Mouse (Mus musculus): ENCODE results near the gene Jchain. TPM values are rescaled to one million over a fixed set of nuclear protein-coding genes. Genes with fewer than 3 reads are reported as not detected.

The Jchain gene
- polyA plus RNA-seq, 1 experiment from 2014 or later, result 0.21 TPM

GRCm38 (mm10) chr5:88542651-88543282 is 15.1 kb upstream of the Jchain start:
- Histone ChIP-seq H3K9ac (ENCODE audit: low read length) (no peak overlapping the region), H3K27me3 (ENCODE audit: control insufficient read depth, insufficient read depth, low read length) (no peaks in the 10 kb centered on the region), H3K36me3 (ENCODE audit: control insufficient read depth, insufficient read depth, low read length) (no peaks in the 10 kb centered on the region), H3K4me2 (ENCODE audit: low read depth) (no peak overlapping the region), H3K27ac (ENCODE audit: low read depth, low read length) (no peak overlapping the region), H3K4me3 (ENCODE audit: low read depth, low read length) (no peak overlapping the region), H3K4me1 (ENCODE audit: control insufficient read depth, insufficient read depth, low read length) (no peaks in the 10 kb centered on the region), H3K9me3 (ENCODE audit: control insufficient read depth, low read length) (no peaks in the 10 kb centered on the region)
- peak; percentile 19 for DNase-seq (ENCODE audit: low spot score)
- no peak for ATAC-seq (ENCODE audit: insufficient read depth, low FRiP score, low TSS enrichment)
- 67% methylated on average over 5 of the region's 5 CpGs for WGBS

DNA sequence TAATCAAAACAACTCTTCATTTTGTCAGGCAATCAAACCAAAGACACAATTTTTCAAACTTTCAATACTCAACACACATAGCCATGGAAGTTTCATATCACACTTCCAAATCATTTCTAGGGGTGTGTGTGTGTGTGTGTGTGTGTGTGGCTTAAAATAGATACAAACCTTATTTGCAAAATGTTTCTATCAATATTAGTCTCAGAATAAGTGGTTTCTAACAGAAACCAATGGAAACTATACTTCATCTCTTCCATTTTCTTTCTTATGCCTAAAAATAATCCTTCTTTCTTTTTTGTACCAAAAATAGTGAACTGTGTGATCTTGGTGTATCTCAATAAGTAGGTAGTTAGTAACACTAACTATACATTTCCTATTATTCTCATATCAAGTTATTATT is 13.2 kb upstream of the Jchain start:
- Histone ChIP-seq H3K4me3 (ENCODE audit: low read depth, low read length) (no peak overlapping the region), H3K27ac (ENCODE audit: low read depth, low read length) (no peak overlapping the region)
- no peak for DNase-seq (ENCODE audit: low spot score)

DNA sequence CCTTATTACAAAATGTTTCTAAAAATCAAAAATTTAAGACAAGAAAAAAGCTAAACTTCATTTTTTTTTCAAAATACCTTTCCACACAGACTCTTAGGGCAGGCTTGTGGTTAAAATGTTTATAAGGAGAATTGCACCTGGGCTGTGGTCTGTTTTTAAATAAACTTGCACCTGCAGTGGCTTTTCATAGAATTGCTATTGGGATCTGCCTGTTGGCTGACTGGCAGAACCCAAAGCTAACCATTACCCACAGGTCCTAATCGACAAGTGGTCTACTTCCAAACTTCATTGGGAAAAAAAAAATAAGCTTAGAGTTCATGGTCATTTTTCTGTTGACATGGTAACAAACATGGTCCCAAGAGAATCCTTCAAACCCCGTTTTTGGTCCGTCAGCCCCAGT is 7.0 kb upstream of the Jchain start:
- Histone ChIP-seq H3K27ac (ENCODE audit: low read depth, low read length) (no peak overlapping the region), H3K36me3 (ENCODE audit: control insufficient read depth, insufficient read depth, low read length) (no peaks in the 10 kb centered on the region), H3K9ac (ENCODE audit: low read length) (no peak overlapping the region), H3K4me1 (ENCODE audit: control insufficient read depth, insufficient read depth, low read length) (no peaks in the 10 kb centered on the region), H3K4me3 (ENCODE audit: low read depth, low read length) (no peak overlapping the region), H3K27me3 (ENCODE audit: control insufficient read depth, insufficient read depth, low read length) (no peaks in the 10 kb centered on the region), H3K9me3 (ENCODE audit: control insufficient read depth, low read length) (no peaks in the 10 kb centered on the region), H3K4me2 (ENCODE audit: low read depth) (no peak overlapping the region)
- DNase-seq (ENCODE audit: low spot score), result no peak
- no peak for ATAC-seq (ENCODE audit: insufficient read depth, low FRiP score, low TSS enrichment)
- 73% methylated on average over 3 of the region's 3 CpGs for WGBS

More for the DNA sequence above, 13.2 kb upstream of the Jchain start:
- no peak for ATAC-seq (ENCODE audit: insufficient read depth, low FRiP score, low TSS enrichment)
- Histone ChIP-seq H3K4me2 (ENCODE audit: low read depth) (no peak overlapping the region), H3K9me3 (ENCODE audit: control insufficient read depth, low read length) (no peaks in the 10 kb centered on the region), H3K36me3 (ENCODE audit: control insufficient read depth, insufficient read depth, low read length) (no peaks in the 10 kb centered on the region), H3K27me3 (ENCODE audit: control insufficient read depth, insufficient read depth, low read length) (no peaks in the 10 kb centered on the region), H3K4me1 (ENCODE audit: control insufficient read depth, insufficient read depth, low read length) (no peaks in the 10 kb centered on the region), H3K9ac (ENCODE audit: low read length) (no peak overlapping the region)

GRCm38 (mm10) chr5:88530908-88531307 is 3.2 kb upstream of the Jchain start:
- ATAC-seq (ENCODE audit: insufficient read depth, low FRiP score, low TSS enrichment) (no peak), DNase-seq (ENCODE audit: low spot score) (no peak)
- H3K4me1 ChIP-seq (ENCODE audit: control insufficient read depth, insufficient read depth, low read length), result no peaks in the 10 kb centered on the region
- H3K4me3 ChIP-seq (ENCODE audit: low read depth, low read length), result no peak overlapping the region
- no peaks in the 10 kb centered on the region for H3K27me3 ChIP-seq (ENCODE audit: control insufficient read depth, insufficient read depth, low read length)
- H3K36me3 ChIP-seq (ENCODE audit: control insufficient read depth, insufficient read depth, low read length), result no peaks in the 10 kb centered on the region
- H3K9ac ChIP-seq (ENCODE audit: low read length), result no peak overlapping the region
- no peaks in the 10 kb centered on the region for H3K9me3 ChIP-seq (ENCODE audit: control insufficient read depth, low read length)
- H3K4me2 ChIP-seq (ENCODE audit: low read depth), result no peak overlapping the region
- no peak overlapping the region for H3K27ac ChIP-seq (ENCODE audit: low read depth, low read length)
- 60% methylated on average over 1 of the region's 1 CpGs for WGBS

DNA sequence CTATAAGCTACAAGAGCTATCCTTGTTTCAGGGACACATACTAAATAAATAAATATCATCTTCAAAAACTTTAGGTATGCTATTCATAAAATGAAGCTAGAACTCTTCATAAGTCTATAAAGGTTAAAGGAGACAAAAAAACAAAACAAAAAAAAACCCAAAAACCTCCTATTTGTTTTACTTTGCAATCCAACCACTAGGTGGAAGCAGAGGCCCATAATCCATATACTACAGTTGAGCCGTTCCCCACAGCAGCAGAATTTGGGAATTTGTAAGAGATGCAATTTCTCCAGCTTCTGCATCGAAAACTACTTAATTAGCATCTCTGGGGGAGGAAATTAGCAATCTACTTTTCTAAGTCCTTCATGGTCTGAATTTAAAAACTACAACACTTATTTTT is 8.5 kb downstream of the Jchain start:
- H3K4me3 ChIP-seq (ENCODE audit: low read depth, low read length), result no peak overlapping the region
- ATAC-seq (ENCODE audit: insufficient read depth, low FRiP score, low TSS enrichment) (no peak; the same call in 1 of the 2 replicates), DNase-seq (ENCODE audit: low spot score) (peak; percentile 14)

GRCm38 (mm10) chr5:88508990-88509389 is 18.7 kb downstream of the Jchain start:
- no peak for ATAC-seq (ENCODE audit: insufficient read depth, low FRiP score, low TSS enrichment)
- WGBS, result 95% methylated on average over 1 of the region's 1 CpGs
- DNase-seq (ENCODE audit: low spot score), result no peak

More for the DNA sequence above, 8.5 kb downstream of the Jchain start:
- Histone ChIP-seq H3K27me3 (ENCODE audit: control insufficient read depth, insufficient read depth, low read length) (no peaks in the 10 kb centered on the region), H3K4me1 (ENCODE audit: control insufficient read depth, insufficient read depth, low read length) (no peaks in the 10 kb centered on the region), H3K4me2 (ENCODE audit: low read depth) (no peak overlapping the region), H3K9me3 (ENCODE audit: control insufficient read depth, low read length) (no peaks in the 10 kb centered on the region), H3K27ac (ENCODE audit: low read depth, low read length) (no peak overlapping the region), H3K9ac (ENCODE audit: low read length) (no peak overlapping the region), H3K36me3 (ENCODE audit: control insufficient read depth, insufficient read depth, low read length) (no peaks in the 10 kb centered on the region)
- WGBS, result 9% methylated on average over 2 of the region's 2 CpGs

DNA sequence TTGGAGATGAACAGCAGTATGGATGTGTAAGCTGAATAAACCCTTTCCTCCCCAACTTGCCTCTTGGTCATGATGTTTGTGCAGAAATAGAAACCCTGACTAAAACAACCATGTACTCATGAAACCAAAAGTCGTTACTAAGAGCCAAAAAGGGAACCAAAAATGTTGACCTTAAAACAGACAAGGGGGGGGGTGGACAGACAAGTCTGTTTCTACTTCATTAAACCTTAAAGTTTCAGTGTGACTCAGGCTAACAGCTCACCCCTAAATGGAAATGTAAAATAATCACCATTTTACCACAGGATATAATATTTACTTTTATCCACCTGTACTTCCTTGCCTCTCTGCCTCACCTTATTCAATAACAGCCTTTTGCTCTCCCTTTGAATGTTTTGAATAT is 19.1 kb downstream of the Jchain start:
- no peak overlapping the region for H3K4me3 ChIP-seq (ENCODE audit: low read depth, low read length)
- DNase-seq (ENCODE audit: low spot score), result no peak
- no peak overlapping the region for H3K4me2 ChIP-seq (ENCODE audit: low read depth)
- H3K4me1 ChIP-seq (ENCODE audit: control insufficient read depth, insufficient read depth, low read length), result no peaks in the 10 kb centered on the region
- H3K9me3 ChIP-seq (ENCODE audit: control insufficient read depth, low read length), result no peaks in the 10 kb centered on the region
- WGBS, result 71% methylated on average over 1 of the region's 1 CpGs
- no peaks in the 10 kb centered on the region for H3K27me3 ChIP-seq (ENCODE audit: control insufficient read depth, insufficient read depth, low read length)
- no peak for ATAC-seq (ENCODE audit: insufficient read depth, low FRiP score, low TSS enrichment)
- H3K36me3 ChIP-seq (ENCODE audit: control insufficient read depth, insufficient read depth, low read length), result no peaks in the 10 kb centered on the region
- H3K27ac ChIP-seq (ENCODE audit: low read depth, low read length), result no peak overlapping the region
- H3K9ac ChIP-seq (ENCODE audit: low read length), result no peak overlapping the region

More at GRCm38 (mm10) chr5:88508990-88509389, 18.7 kb downstream of the Jchain start:
- Histone ChIP-seq H3K4me1 (ENCODE audit: control insufficient read depth, insufficient read depth, low read length) (no peaks in the 10 kb centered on the region), H3K27me3 (ENCODE audit: control insufficient read depth, insufficient read depth, low read length) (no peaks in the 10 kb centered on the region), H3K9me3 (ENCODE audit: control insufficient read depth, low read length) (no peaks in the 10 kb centered on the region), H3K9ac (ENCODE audit: low read length) (no peak overlapping the region), H3K27ac (ENCODE audit: low read depth, low read length) (no peak overlapping the region), H3K4me2 (ENCODE audit: low read depth) (no peak overlapping the region), H3K4me3 (ENCODE audit: low read depth, low read length) (no peak overlapping the region), H3K36me3 (ENCODE audit: control insufficient read depth, insufficient read depth, low read length) (no peaks in the 10 kb centered on the region)

GRCm38 (mm10) chr5:88499781-88500180 is 27.9 kb downstream of the Jchain start:
- no peaks in the 10 kb centered on the region for H3K9me3 ChIP-seq (ENCODE audit: control insufficient read depth, low read length)
- H3K27me3 ChIP-seq (ENCODE audit: control insufficient read depth, insufficient read depth, low read length), result no peaks in the 10 kb centered on the region
- no peak overlapping the region for H3K27ac ChIP-seq (ENCODE audit: low read depth, low read length)
- WGBS, result 93% methylated on average over 3 of the region's 3 CpGs
- H3K36me3 ChIP-seq (ENCODE audit: control insufficient read depth, insufficient read depth, low read length), result no peaks in the 10 kb centered on the region
- H3K4me2 ChIP-seq (ENCODE audit: low read depth), result no peak overlapping the region
- H3K4me3 ChIP-seq (ENCODE audit: low read depth, low read length), result no peak overlapping the region
- ATAC-seq (ENCODE audit: insufficient read depth, low FRiP score, low TSS enrichment), result no peak
- H3K9ac ChIP-seq (ENCODE audit: low read length), result no peak overlapping the region
- no peaks in the 10 kb centered on the region for H3K4me1 ChIP-seq (ENCODE audit: control insufficient read depth, insufficient read depth, low read length)
- DNase-seq (ENCODE audit: low spot score), result no peak

- H3K27ac ChIP-seq (ENCODE audit: low read depth, low read length), result no peak overlapping the region
- H3K9me3 ChIP-seq (ENCODE audit: control insufficient read depth, low read length), result no peaks in the 10 kb centered on the region
- DNase-seq (ENCODE audit: low spot score) (no peak), ATAC-seq (ENCODE audit: insufficient read depth, low FRiP score, low TSS enrichment) (no peak)
- no peak overlapping the region for H3K9ac ChIP-seq (ENCODE audit: low read length)
- H3K4me3 ChIP-seq (ENCODE audit: low read depth, low read length), result no peak overlapping the region
- no peaks in the 10 kb centered on the region for H3K36me3 ChIP-seq (ENCODE audit: control insufficient read depth, insufficient read depth, low read length)
- no peaks in the 10 kb centered on the region for H3K27me3 ChIP-seq (ENCODE audit: control insufficient read depth, insufficient read depth, low read length)
- 77% methylated on average over 5 of the region's 5 CpGs for WGBS
- H3K4me1 ChIP-seq (ENCODE audit: control insufficient read depth, insufficient read depth, low read length), result no peaks in the 10 kb centered on the region
- H3K4me2 ChIP-seq (ENCODE audit: low read depth), result no peak overlapping the region
Measured at GRCm38 (mm10) chr5:88491111-88491510, 36.6 kb downstream of the Jchain start.
